Mouse (Mus musculus) megakaryocyte-erythroid progenitor cell, adult 5-6 weeks (primary cell): ENCODE results near the gene Lmbr1l. TPM values are rescaled to one million over a fixed set of nuclear protein-coding genes. Genes with fewer than 3 reads are reported as not detected.
"Not testable (repeated sequence)": the region's sequence is repeated elsewhere in the genome, so short reads cannot be mapped to it uniquely, and the experiment has no call there.

ENCODE experiments used
- ATAC-seq: replicated peaks from 2 replicates; pipeline ENCODE4 v1.8.0; 2016; ENCODE audit warnings: mild to moderate bottlenecking, inconsistent platforms; ENCODE audit not compliant: severe bottlenecking, poor library complexity, low FRiP score, low TSS enrichment
- total RNA-seq, 2 experiments: library from RNA; stranded (forward) in 1 of 2; stranded (reverse) in 1 of 2; fragments of 200-1000, 215-1000 nt in 1 of 2; fragments of >200 nt in 1 of 2; fragmentation: Nextera tagmentation in 1 of 2; gene quantifications; 2 replicates each; pipeline ENCODE4 v1.2.3; 2014 to 2017

Lmbr1l gene
- total RNA-seq, 2 experiments from 2014 or later, result 5.7 to 14.5 TPM

DNA sequence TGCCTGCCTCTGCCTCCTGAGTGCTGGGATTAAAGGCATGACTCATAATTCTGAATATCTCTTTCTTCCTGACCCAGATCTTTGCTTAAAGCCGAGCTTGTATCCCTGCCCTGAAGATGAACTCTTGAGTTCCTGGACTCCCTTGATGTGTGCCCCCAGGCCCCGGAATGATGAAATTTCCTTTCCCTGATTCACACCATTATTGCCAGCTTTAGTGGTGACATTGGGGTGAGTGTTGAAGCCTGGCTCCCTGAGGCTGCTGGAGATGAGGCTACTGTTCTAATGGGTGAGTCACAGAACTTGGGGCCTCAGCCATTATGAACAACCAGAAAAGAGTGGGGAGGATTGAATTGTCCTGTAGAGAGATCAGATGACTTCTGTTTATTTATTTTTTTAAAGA is 23.5 kb upstream of the Lmbr1l start:
- ATAC-seq, result no peak

GRCm38 (mm10) chr15:98940816-98941215 is 22.8 kb upstream of the Lmbr1l start:
- peak; percentile 46; the same call in 1 of the 2 replicates for ATAC-seq

GRCm38 (mm10) chr15:98934217-98934839 is 16.3 kb upstream of the Lmbr1l start, which contains the start of gene Tuba1b:
Tuba1b (minus strand) TSS chr15:98934565.
- ATAC-seq, result peak; percentile 72

DNA sequence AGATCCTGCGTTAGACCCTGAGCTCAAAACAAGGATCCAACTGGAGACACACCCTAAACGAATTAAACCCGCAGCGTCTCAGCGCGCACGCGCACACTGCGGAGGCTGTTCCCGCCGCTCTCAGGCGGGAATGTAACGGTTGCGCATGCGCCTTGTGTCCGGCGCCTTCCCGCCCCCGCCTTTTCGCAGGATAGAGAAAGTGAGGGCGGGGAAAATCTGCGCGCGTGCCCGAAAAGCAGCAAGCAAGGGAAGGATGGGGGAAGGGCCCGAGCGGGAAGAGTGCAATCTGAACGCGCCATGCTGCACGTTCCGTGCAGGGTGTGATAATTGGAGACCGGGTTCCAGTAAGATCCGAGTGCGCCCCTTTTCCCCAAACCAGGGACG is 15.8 kb upstream of the Lmbr1l start:
- ATAC-seq, result peak; percentile 66

DNA sequence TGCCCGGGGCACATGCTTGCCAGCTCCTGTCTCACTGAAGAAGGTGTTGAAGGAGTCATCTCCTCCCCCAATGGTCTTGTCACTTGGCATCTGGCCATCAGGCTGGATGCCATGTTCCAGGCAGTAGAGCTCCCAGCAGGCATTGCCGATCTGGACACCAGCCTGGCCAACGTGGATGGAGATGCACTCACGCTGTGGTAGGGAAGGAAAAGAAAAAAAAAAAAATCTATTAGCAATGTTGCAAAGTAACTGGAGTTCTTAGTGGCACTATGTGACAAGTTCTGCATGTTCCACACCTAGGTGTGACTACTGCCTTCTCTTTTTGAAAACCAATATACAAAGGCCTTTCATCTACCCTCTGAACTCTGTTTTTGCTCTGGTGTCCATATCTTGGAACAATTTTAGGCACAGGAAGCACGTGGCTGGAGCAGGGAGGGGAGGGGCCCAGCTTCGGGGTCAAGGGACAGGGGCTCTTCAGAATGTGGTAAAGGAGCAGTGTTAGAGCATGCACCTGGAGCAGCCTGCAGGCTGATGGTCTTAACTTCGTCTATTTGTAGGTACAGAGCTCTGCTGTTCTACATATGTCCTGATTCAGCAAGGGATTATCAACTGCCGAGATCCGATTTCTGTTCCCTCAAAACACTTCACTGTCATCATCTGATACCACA is 15.1 kb upstream of the Lmbr1l start:
- not testable (repeated sequence) for ATAC-seq

- ATAC-seq, result no peak
These were observed 13.0 kb upstream of the Lmbr1l start for GRCm38 (mm10) chr15:98930998-98931397.

DNA sequence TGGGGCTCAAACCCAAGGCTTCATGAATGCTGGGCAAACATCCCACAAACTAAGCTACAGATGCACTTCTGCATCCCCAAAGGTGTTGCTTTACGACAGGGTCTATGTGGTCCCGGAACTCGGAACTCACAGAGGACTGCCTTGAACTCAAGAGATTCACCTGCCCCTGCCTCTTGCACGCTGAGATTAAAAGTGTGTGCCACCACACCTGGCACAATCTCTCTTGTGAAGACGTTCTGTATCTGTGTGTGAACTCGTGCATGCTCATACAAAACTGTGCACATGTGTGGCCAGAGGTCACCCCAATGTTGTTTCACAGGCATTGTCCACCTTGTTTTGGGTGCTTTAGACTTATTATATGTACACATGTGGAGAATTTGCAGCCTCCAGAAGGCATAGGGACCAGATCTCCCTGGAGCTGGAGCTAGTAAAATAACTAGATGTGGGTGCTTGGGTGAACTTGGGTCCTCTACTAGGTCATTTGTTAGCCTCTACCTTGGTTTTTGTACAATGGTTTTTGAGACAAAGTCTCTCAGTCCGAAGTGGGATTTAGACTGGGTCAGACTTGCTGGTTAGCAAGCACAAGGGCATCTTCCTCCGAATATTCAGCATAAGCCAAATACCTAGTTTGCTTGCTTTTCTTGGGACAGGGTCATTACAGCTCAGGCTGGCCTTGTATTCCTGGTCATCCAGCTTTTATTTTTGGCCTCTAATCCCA is 12.1 kb upstream of the Lmbr1l start:
- no peak for ATAC-seq

DNA sequence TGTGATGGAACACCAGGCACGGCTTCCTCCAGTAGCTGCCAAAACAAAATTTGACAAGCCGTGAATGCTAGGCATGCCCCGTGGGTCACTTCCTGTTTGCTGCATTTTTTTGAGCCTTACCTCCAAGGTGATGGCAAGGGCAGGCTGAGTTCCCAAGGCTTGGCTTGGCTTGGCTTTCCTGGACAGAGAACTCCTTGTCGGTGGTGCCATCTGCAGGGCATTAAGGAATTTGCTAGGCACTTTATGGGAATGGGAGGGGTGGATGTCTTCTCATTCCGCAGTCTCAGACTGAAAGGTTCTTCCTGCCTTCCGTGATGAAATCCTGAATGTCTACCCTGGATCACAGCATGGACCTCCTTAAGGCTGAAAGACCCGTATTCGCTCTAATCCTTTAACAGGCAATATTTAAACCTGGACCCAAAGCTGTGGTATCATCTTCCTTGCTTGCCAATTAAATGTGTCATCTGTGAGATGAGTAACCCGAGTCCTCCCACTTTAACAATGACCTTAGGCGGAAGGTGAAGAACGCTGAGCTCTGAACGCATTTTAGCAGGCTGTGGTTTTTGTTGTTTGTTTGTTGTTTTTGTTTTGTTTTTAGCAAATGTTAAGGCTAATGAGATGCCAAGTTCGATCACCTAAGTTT is 10.7 kb upstream of the Lmbr1l start:
- peak; percentile 46 for ATAC-seq

GRCm38 (mm10) chr15:98927566-98927965 is 9.5 kb upstream of the Lmbr1l start:
- no peak for ATAC-seq

GRCm38 (mm10) chr15:98924682-98925081 is 6.7 kb upstream of the Lmbr1l start:
- no peak for ATAC-seq

DNA sequence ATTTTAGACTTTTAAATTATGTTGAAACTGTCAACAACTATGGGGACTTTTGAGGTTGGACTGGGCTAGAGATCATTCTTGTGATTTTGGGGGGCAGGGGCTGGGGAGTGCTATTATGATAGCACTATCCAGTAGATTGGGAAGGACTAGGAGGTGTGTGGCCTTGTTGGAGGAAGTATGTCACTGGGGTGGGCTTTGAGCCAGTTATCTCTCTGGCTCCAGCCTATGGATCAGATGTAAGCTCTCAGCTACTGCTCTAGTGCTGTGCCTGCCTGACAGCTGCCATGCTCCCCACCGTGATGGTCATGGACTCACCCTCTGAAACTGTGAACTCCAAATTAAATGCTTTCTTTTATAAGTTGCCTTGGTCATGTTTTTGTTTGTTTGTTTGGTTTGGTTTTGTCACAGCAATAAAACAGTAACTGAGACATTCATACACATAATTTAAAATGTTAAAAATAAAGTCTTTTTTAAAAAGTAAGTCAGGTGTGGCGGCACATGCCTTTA is 5.1 kb upstream of the Lmbr1l start:
- no peak for ATAC-seq

- ATAC-seq, result no peak
These were observed 4.5 kb upstream of the Lmbr1l start for GRCm38 (mm10) chr15:98922581-98922980.

DNA sequence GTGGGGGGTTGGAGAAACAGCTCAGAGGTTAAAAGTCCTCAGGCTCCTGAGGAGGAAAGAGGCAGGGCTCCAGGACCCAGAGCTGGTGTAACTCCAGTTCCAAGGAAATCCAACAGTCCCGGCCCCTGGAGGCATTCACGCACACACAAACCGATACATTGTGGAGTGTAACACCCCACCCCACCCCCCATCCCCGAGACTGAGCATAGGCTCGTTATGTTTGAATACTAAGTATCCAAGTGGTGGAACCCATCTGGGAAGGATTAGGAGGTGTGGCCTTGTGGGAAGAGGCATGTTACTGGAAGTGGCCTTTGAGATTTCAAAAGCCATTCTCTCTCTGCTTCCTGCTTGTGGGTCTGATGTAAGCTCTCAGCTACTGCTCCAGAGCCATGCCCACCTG is 3.5 kb upstream of the Lmbr1l start:
- no peak for ATAC-seq

DNA sequence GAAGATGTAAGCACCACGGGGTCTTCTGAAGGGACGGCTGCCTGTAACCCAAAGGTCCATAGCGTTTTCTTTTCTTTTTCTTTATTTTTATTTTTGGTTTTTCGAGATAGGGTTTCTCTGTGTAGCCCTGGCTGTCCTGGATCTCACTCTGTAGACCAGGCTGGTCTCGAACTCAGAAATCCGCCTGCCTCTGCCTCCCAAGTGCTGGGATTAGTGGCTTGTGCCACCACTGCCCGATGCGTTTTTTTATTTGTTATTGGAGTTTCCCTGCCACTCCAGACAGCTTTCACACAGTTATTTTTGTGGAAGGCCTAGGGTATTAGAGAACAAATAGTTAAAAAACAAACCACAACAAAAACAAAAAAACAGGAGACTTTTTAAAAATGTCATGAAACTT is 466 bp upstream of the Lmbr1l start:
- ATAC-seq, result not testable (repeated sequence)

- ATAC-seq, result no peak
These were observed 940 bp downstream of the Lmbr1l start for GRCm38 (mm10) chr15:98917091-98917490.

GRCm38 (mm10) chr15:98916016-98916415 is 2.0 kb downstream of the Lmbr1l start:
- ATAC-seq, result no peak

DNA sequence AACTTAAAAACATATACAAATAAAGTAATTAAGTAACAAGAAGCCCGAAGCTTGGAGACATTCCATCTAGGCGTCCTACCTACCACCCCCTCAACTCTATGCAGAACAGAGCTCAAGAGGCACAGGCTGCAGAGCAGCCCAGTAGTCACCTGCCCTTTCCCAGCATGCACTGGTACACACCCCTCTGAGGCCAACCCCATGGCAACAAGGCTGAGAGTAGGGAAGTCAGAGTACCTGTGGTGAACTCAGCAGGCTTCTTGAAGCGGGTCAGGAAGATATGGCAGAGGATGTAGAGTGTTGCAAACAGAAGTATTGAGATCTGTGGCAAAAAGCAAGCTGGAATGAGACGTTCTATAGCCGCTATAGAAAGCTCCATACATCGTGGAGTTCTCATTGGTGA is 3.1 kb downstream of the Lmbr1l start:
- no peak for ATAC-seq

DNA sequence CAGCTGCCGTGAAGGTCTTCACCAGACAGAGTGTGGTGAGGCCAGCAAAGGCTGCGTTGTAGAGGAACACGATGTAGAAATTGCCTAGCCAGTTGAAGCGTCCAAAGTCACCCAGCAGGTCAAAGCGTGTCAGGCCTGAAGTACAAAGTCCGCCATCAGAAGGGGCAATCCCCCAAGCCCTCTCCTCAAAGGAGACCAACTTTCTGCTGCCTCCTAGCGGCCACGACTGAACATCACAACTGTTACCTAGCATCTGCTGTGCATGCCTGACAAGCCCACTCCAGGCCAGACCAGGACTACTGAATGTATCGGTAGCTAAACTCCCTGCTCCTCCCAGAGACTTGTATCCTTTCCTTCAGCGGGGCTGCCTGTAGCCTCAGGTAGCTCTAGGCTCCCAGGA is 13.3 kb downstream of the Lmbr1l start:
- ATAC-seq, result no peak; the same call in 1 of the 2 replicates

DNA sequence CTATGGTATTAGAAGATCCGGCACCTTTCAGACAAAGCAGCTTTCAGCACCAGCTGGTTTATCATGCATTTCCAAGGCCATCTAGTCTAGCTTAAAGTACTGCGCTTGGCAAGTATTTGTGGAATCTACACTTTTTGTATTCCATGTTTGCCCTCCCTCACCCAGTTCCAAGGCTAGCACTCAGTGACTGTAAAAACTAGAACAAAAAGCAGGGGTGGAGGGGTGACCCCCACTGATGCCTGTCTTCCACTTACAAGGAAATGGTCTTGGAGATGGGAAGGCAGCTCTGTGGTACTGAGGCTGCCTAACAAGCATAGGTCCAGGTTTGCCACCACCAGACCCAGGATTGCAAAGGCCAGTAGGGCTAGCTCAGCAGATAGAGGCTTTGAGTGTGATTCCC is 15.4 kb downstream of the Lmbr1l start:
- no peak for ATAC-seq

DNA sequence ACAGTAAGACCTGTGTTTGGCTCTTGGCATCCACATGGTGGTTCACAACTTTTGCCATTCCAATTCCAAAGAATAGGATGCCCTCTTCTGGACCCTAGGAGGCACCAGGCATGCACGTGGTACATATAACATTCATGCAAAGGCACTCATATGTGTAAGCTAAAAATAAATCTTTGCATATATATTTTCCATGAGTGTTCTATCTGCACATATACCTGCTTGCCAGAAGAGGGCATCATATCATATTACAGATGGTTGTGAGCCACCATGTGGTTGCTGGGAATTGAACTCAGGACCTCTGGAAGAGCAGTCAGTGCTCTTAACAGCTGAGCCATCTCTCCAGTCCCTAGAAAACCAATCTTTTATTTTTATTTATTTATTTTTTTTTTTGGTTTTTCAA is 16.5 kb downstream of the Lmbr1l start:
- ATAC-seq, result no peak
